Mouse (Mus musculus) liver, embryonic 11.5 days (tissue): ENCODE data around the gene Egflam. TPM values are rescaled to one million over a fixed set of nuclear protein-coding genes. Genes with fewer than 3 reads are reported as not detected.

Experiments used
- ATAC-seq: fragments of 200-750 bp; cut with Nextera tagmentation; replicated peaks from 2 replicates; pipeline ENCODE4 v1.8.0; 2017; ENCODE audit warnings: moderate number of reproducible peaks, mild to moderate bottlenecking, moderate TSS enrichment, moderate library complexity; ENCODE audit not compliant: low FRiP score
- DNase-seq: peaks from one replicate; pipeline ENCODE4 v3.0.0-alpha.2; 2017; ENCODE audit warnings: low spot score
- H3K27ac ChIP-seq: fragments of 300-500 bp; sonication (generic); 2 replicates; pipeline ENCODE4 v1.5.1; 2014; ENCODE audit warnings: mild to moderate bottlenecking, low read depth, low read length, control low read depth
- H3K27me3 ChIP-seq: fragments of 300-500 bp; sonication (generic); replicated peaks from 2 replicates; pipeline ENCODE4 v1.6.1; 2014; ENCODE audit warnings: low read length, mixed read lengths; ENCODE audit not compliant: control insufficient read depth, insufficient read depth
- H3K36me3 ChIP-seq: fragments of 300-500 bp; sonication (generic); 2 replicates; pipeline ENCODE4 v1.6.1; 2014; ENCODE audit warnings: mild to moderate bottlenecking, low read length, moderate library complexity, mixed read lengths; ENCODE audit not compliant: control insufficient read depth, insufficient read depth
- H3K4me1 ChIP-seq: fragments of 300-500 bp; sonication (generic); replicated peaks from 2 replicates; pipeline ENCODE4 v1.6.1; 2014; ENCODE audit warnings: low read length, mixed read lengths; ENCODE audit not compliant: control insufficient read depth, insufficient read depth
- H3K4me2 ChIP-seq: fragments of 300-500 bp; sonication (generic); 2 replicates; pipeline ENCODE4 v1.6.1; 2014; ENCODE audit warnings: mild to moderate bottlenecking, control low read depth, moderate library complexity
- H3K4me3 ChIP-seq: fragments of 300-500 bp; sonication (generic); 2 replicates; pipeline ENCODE4 v1.5.1; 2014; ENCODE audit warnings: low read depth, low read length, control low read depth
- H3K9ac ChIP-seq: fragments of 300-500 bp; sonication (generic); 2 replicates; pipeline ENCODE4 v1.6.1; 2014; ENCODE audit warnings: low read depth, low read length, control low read depth
- H3K9me3 ChIP-seq: fragments of 300-500 bp; sonication (generic); 2 replicates; pipeline ENCODE4 v1.6.1; 2016; ENCODE audit warnings: low read length, inconsistent platforms, mixed read lengths; ENCODE audit not compliant: control insufficient read depth
- WGBS: fragments of 180-500 bp; shearing (Covaris S2); extraction: QIAGEN DNeasy Blood & Tissue Kit; methylation state at CpG from one replicate; pipeline ENCODE4 v1.1.7; 2014; 5-methylcytosine and 5-hydroxymethylcytosine counted together
- polyA plus RNA-seq: library from polyadenylated mRNA; unstranded; fragments of >200 nt; fragmentation: Nextera tagmentation; extraction: Ambion mirVana; gene quantifications from 2 replicates; pipeline ENCODE4 v1.2.1, GENCODE M21; 2014

The Egflam gene
- polyA plus RNA-seq, 1 experiment from 2014 or later: 2.8 TPM

DNA sequence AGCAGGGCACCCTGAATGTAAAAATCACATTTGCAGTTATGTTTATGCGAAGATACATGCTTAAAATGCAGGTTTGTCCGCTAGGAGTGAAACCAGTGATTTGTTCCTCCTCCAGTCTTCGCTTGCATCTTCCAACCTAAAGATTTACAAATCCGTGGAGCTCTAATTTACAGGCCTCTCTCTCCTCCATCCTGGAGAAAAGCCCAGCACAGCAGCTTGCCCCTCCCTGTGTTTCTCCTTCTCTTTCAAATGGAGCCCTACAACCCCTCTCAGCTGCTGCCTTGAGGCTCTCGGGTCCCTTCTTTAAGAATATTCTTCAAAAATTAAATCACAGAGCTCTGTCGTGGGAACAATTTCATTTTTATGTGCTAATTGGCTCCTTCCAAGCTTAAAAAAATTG, 116.6 kb downstream of the Egflam start:
- no peak overlapping the region for H3K9ac ChIP-seq
- H3K36me3 ChIP-seq: no peaks in the 10 kb centered on the region
- H3K4me3 ChIP-seq: no peak overlapping the region
- DNase-seq: no peak
- no peaks in the 10 kb centered on the region for H3K27me3 ChIP-seq
- no peak for ATAC-seq
- H3K9me3 ChIP-seq: no peaks in the 10 kb centered on the region
- no peaks in the 10 kb centered on the region for H3K4me1 ChIP-seq
- H3K27ac ChIP-seq: no peak overlapping the region
- H3K4me2 ChIP-seq: no peak overlapping the region
- WGBS: 74% methylated on average over 6 of the region's 6 CpGs

DNA sequence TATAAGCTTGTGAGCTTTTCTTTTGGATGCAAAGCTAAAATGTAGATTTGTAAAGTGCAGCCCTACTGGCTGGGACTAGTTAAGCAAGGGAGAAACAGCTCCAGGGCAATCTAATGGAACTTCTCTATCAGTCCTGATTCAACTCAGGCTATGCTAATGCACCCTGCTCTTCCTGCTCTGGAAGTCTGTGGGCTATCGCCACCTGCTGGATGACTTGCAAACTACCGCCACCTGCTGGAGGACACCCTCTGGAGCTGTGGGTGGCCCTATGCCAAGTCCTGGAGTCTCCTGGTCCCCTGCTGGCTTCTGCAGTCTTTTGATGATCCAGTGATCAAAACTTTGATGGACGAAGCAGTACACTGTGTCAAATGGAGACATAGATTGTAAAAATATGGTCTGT, 134.4 kb downstream of the Egflam start:
- Histone ChIP-seq H3K4me3 (no peak overlapping the region), H3K4me1 (no peaks in the 10 kb centered on the region), H3K4me2 (no peak overlapping the region), H3K27ac (no peak overlapping the region), H3K36me3 (no peaks in the 10 kb centered on the region), H3K9ac (no peak overlapping the region), H3K9me3 (no peaks in the 10 kb centered on the region), H3K27me3 (no peaks in the 10 kb centered on the region)
- 17% methylated on average over 3 of the region's 3 CpGs for WGBS
- ATAC-seq: peak; percentile 71; the same call in 1 of the 2 replicates
- peak; percentile 61 for DNase-seq

- H3K4me1 ChIP-seq: no peaks in the 10 kb centered on the region
- H3K27me3 ChIP-seq: no peaks in the 10 kb centered on the region
- no peaks in the 10 kb centered on the region for H3K36me3 ChIP-seq
- no peak overlapping the region for H3K9ac ChIP-seq
- no peak overlapping the region for H3K4me2 ChIP-seq
- H3K4me3 ChIP-seq: no peak overlapping the region
- H3K9me3 ChIP-seq: no peaks in the 10 kb centered on the region
- ATAC-seq (no peak), DNase-seq (no peak)
- 87% methylated on average over 9 of the region's 9 CpGs for WGBS
- H3K27ac ChIP-seq: no peak overlapping the region
Observed at GRCm38 (mm10) chr15:7263339-7263738, 134.9 kb downstream of the Egflam start.

GRCm38 (mm10) chr15:7261371-7261770, 136.8 kb downstream of the Egflam start:
- no peak overlapping the region for H3K27ac ChIP-seq
- no peak overlapping the region for H3K4me3 ChIP-seq
- H3K9ac ChIP-seq: no peak overlapping the region
- H3K36me3 ChIP-seq: no peaks in the 10 kb centered on the region
- ATAC-seq: no peak
- 0 out of 2 replicates have a peak, but pooled peaks cover under 1% of the 10 kb centered on the region for H3K27me3 ChIP-seq
- DNase-seq: no peak
- H3K9me3 ChIP-seq: no peaks in the 10 kb centered on the region
- no peaks in the 10 kb centered on the region for H3K4me1 ChIP-seq
- H3K4me2 ChIP-seq: no peak overlapping the region
- 62% methylated on average over 1 of the region's 1 CpGs for WGBS

DNA sequence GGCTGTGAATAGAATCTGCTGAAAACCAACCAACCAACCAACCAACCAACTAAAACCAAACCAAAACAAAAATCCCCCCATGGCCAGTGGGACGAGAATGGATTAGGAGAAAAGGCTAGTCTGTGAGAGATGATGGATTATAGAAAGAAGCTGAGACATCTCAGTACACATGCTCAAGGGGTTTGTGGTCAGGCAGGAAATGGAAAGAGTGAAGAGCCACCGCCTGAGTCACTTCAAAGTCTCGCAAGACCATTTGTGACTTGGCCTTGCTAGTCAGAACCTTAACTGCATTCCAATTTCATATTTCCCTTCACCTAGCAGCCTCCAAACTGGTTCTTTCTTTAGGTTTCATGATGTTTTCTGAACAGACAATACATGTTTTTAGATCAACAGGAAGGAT, 141.6 kb downstream of the Egflam start:
- Histone ChIP-seq H3K9me3 (no peaks in the 10 kb centered on the region), H3K27me3 (peaks cover 2% of the 10 kb centered on the region; the same call in 1 of the 2 replicates), H3K4me2 (no peak overlapping the region), H3K4me1 (no peaks in the 10 kb centered on the region), H3K9ac (no peak overlapping the region), H3K27ac (no peak overlapping the region), H3K4me3 (no peak overlapping the region), H3K36me3 (no peaks in the 10 kb centered on the region)
- WGBS: 57% methylated on average over 3 of the region's 3 CpGs
- no peak for DNase-seq
- ATAC-seq: no peak

DNA sequence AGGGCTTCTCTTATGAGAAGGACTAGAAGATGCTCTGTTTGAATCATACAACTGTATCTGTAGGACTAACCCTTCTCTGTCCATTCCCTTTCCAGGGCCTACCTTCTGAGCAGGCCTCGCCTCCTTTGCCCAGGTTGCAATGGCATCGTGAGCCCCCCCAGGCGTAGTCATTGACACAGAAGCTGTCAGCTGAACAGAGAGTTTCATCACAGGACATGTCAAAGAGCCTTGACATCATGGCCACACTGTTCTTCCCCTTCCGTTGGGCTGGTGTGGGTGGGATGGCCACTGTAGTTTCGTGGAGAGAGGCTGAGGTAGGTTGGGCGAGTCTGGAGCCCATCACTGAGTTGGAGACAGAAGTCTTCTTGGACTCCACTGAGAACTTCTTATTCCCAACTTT, 144.9 kb downstream of the Egflam start:
- no peaks in the 10 kb centered on the region for H3K4me1 ChIP-seq
- H3K4me2 ChIP-seq: no peak overlapping the region
- H3K27me3 ChIP-seq: peaks cover 2% of the 10 kb centered on the region; the same call in 1 of the 2 replicates
- no peaks in the 10 kb centered on the region; the same call in 1 of the 2 replicates for H3K36me3 ChIP-seq
- no peak for DNase-seq
- peaks cover 3% of the 10 kb centered on the region; the same call in 1 of the 2 replicates for H3K9me3 ChIP-seq
- H3K4me3 ChIP-seq: no peak overlapping the region
- WGBS: 84% methylated on average over 6 of the region's 6 CpGs
- no peak overlapping the region for H3K9ac ChIP-seq
- ATAC-seq: no peak
- H3K27ac ChIP-seq: no peak overlapping the region

- ATAC-seq (no peak), DNase-seq (no peak)
- WGBS: 44% methylated on average over 12 of the region's 12 CpGs
Observed at GRCm38 (mm10) chr15:7252106-7252636, 146.0 kb downstream of the Egflam start.

DNA sequence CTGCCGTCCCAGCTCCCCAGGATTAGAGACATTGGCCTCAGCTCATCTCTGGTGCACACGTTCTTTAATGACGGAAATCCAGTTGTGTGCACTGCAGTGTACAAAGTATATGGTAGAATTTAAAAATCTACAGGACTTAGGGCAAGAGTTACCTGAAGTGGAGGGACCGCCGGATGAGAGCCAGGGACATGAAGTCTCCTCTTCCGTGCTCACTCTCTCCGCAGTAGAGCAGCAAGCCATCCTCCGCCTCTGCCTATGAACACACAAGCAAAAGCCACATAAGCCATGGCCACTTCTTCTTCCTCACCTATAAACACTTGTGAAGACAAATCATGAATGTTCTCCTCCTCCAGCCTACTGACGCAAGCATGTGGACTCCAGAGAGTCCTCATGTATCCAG, 147.2 kb downstream of the Egflam start:
- Histone ChIP-seq H3K9me3 (peaks cover 3% of the 10 kb centered on the region; the same call in 1 of the 2 replicates), H3K36me3 (no peaks in the 10 kb centered on the region; the same call in 1 of the 2 replicates), H3K27me3 (no peaks in the 10 kb centered on the region), H3K4me1 (no peaks in the 10 kb centered on the region), H3K4me3 (no peak overlapping the region), H3K27ac (no peak overlapping the region), H3K9ac (no peak overlapping the region), H3K4me2 (no peak overlapping the region)
- ATAC-seq: no peak
- DNase-seq: no peak
- WGBS: 94% methylated on average over 9 of the region's 9 CpGs

More at GRCm38 (mm10) chr15:7252106-7252636, 146.0 kb downstream of the Egflam start:
- Histone ChIP-seq H3K27ac (no peak overlapping the region), H3K36me3 (no peaks in the 10 kb centered on the region; the same call in 1 of the 2 replicates), H3K9ac (no peak overlapping the region), H3K27me3 (peaks cover 2% of the 10 kb centered on the region; the same call in 1 of the 2 replicates), H3K4me1 (no peaks in the 10 kb centered on the region), H3K4me3 (no peak overlapping the region), H3K4me2 (no peak overlapping the region), H3K9me3 (peaks cover 3% of the 10 kb centered on the region; the same call in 1 of the 2 replicates)

DNA sequence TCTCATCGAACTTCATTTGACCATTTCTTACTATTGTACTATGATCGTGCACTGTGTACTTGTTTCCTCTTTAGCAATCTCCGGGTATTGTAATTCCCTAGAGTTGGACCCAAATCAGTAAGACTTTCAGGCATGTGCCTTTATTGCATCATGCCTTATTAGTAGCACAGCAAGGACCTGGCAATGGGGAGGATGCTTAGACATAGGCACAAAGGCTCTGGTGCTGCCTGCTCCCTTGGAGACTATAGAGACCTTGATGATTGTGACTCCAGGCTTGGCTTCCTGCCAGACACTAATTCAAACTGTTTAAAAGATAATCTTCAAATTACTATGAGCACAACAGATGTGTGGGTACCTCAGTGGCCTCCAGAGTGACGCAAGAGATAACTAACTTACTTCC, 149.0 kb downstream of the Egflam start:
- Histone ChIP-seq H3K9me3 (peaks cover 3% of the 10 kb centered on the region; the same call in 1 of the 2 replicates), H3K4me3 (no peak overlapping the region), H3K36me3 (no peaks in the 10 kb centered on the region; the same call in 1 of the 2 replicates), H3K9ac (no peak overlapping the region), H3K27me3 (no peaks in the 10 kb centered on the region), H3K27ac (no peak overlapping the region), H3K4me2 (no peak overlapping the region), H3K4me1 (no peaks in the 10 kb centered on the region)
- 88% methylated on average over 4 of the region's 4 CpGs for WGBS
- ATAC-seq (no peak), DNase-seq (no peak)
